Mouse (Mus musculus): ENCODE data around the gene Usp21. TPM values are rescaled to one million over a fixed set of nuclear protein-coding genes. Genes with fewer than 3 reads are reported as not detected.

The Usp21 gene
- 47.5 TPM for polyA plus RNA-seq (2015; fragmentation: Illumina TruSeq; extraction: RNeasy Lipid Tissue Mini Kit (QIAGEN cat#74804); ENCODE audit: low read depth, low replicate concordance)

GRCm38 (mm10) chr1:171287136-171288081, at the start of gene Usp21:
TSS of gene Usp21 (minus strand) at chr1:171287991.

GRCm38 (mm10) chr1:171328839-171329432, 41.1 kb upstream of the Usp21 start, which contains the start of gene Dedd:
TSS of gene Dedd (plus strand) at chr1:171329145.

GRCm38 (mm10) chr1:171294298-171295062, 6.7 kb upstream of the Usp21 start, which contains the start of gene Ufc1:
TSS of gene Ufc1 (minus strand) at chr1:171295024.

DNA sequence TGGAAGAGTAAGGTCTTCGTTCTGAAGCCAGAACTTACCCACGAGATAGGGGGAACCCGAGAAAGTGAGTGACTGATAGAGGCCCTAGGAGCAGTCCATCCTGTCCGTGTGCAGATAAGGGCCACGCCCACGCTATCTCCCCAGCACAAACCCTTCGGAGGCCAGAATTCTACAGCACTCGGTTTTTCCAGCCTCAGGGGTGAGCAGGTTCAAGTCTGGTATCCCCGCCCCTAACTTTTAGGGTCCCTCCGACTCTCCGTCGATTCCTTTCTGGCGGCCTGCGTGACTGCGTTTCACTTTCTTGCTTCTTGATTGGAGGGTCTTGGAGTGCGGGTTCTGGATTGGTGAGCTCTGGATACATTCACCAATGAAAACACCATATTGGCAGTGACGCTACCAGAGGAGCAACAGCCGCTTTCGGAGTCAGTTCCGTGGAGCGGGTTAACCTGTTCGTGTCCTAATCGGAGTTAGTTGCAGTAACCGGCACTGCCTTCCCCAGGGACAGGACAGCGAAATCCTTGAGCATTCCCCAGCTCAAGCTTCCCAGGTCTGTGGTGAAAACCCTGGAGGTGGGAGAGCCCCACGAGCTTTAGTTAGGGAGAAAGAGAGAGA, 6.8 kb downstream of the Usp21 start, which contains the start of gene Ppox:
Gene Ppox (minus strand): TSS at position 271 of the 612 bp plus-strand sequence.

DNA sequence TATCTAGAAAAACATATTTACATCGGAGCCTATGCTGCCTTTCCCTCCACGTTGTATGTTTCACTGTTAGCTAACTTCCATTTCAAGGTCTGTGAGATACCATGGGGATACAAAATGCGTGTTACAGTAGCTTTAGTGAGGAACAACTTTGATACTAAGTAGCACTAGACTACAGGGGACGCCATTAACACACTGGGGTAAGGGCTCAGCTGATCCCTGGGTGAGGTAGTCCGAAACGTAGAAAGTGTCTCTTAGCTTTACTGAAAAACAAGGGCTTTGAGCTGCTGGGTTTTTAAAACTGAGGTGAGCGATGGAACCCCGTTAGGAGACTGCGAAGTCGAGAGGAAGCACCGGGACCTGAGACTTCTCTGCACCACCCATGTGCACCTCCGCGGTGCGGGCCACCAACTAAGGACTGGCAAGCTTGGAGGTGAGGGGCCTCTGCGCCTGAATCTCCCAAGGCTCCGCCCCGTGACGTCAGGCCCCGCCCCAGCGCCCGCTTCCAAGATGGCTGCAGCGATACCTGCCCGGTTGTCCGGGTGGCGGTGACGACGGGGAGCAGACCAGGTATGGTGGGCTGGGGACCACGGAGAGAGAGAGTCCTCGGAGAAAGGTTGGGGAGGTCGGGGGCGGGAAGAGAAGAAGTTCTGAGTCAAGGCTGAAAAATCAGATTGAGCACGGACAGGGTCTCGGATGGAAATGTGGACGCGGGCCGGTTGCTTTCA, 17.8 kb downstream of the Usp21 start, which contains the start of gene B4galt3:
Gene B4galt3 (plus strand): TSS at position 481 of the 725 bp plus-strand sequence.

GRCm38 (mm10) chr1:171250680-171251593, 36.9 kb downstream of the Usp21 start, which contains the start of gene Ndufs2:
TSS of gene Ndufs2 (minus strand) at chr1:171251388.

GRCm38 (mm10) chr1:171249913-171250600, 37.7 kb downstream of the Usp21 start, which contains the start of gene Adamts4:
TSS of gene Adamts4 (plus strand) at chr1:171250421.

DNA sequence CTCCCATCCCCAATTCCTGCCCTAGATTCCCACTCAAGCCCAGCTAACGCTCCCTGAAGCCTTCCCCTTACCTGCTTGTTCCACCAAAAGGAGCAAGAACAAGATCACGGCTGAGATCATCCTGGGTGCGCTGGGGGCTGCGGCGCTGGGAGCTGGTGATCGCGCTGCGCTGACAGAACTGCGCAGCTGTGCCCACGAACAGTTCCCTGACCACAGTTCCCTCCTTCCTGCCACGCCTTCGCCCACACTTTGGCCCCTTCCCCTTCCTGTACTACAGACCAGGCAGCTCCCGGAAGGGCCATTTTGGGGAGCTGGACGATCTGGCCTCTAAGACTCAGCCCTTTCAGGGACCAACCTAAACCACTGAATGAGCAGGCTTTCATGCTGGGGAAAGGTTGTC, 53.7 kb downstream of the Usp21 start, which contains the start of gene Fcer1g:
Gene Fcer1g (minus strand): TSS at position 240 of the 400 bp plus-strand sequence.

Other genes starting within 250 kb of the Usp21 start
- 32.3 TPM for gene Fcgr3, start 223.1 kb downstream of the Usp21 start, polyA plus RNA-seq (2015; fragmentation: Illumina TruSeq; extraction: RNeasy Lipid Tissue Mini Kit (QIAGEN cat#74804); ENCODE audit: low read depth, low replicate concordance)
- 5.5 TPM for gene Cfap126, start 174.1 kb downstream of the Usp21 start, polyA plus RNA-seq (2015; fragmentation: Illumina TruSeq; extraction: RNeasy Lipid Tissue Mini Kit (QIAGEN cat#74804); ENCODE audit: low read depth, low replicate concordance)
- 136 TPM for gene Sdhc, start 137.4 kb downstream of the Usp21 start, polyA plus RNA-seq (2015; fragmentation: Illumina TruSeq; extraction: RNeasy Lipid Tissue Mini Kit (QIAGEN cat#74804); ENCODE audit: low read depth, low replicate concordance)
- gene Mpz, start 137.3 kb downstream of the Usp21 start, polyA plus RNA-seq (2015; fragmentation: Illumina TruSeq; extraction: RNeasy Lipid Tissue Mini Kit (QIAGEN cat#74804); ENCODE audit: low read depth, low replicate concordance) = not detected
- 282 TPM for gene Pcp4l1, start 91.7 kb downstream of the Usp21 start, polyA plus RNA-seq (2015; fragmentation: Illumina TruSeq; extraction: RNeasy Lipid Tissue Mini Kit (QIAGEN cat#74804); ENCODE audit: low read depth, low replicate concordance)
- 0.48 TPM for gene Nr1i3, start 74.0 kb downstream of the Usp21 start, polyA plus RNA-seq (2015; fragmentation: Illumina TruSeq; extraction: RNeasy Lipid Tissue Mini Kit (QIAGEN cat#74804); ENCODE audit: low read depth, low replicate concordance)
- gene Tomm40l, start 65.5 kb downstream of the Usp21 start, polyA plus RNA-seq (2015; fragmentation: Illumina TruSeq; extraction: RNeasy Lipid Tissue Mini Kit (QIAGEN cat#74804); ENCODE audit: low read depth, low replicate concordance) = 118 TPM
- gene Apoa2, start 62.9 kb downstream of the Usp21 start, polyA plus RNA-seq (2015; fragmentation: Illumina TruSeq; extraction: RNeasy Lipid Tissue Mini Kit (QIAGEN cat#74804); ENCODE audit: low read depth, low replicate concordance) = 6.9 TPM
- gene Fcer1g, start 53.6 kb downstream of the Usp21 start, polyA plus RNA-seq (2015; fragmentation: Illumina TruSeq; extraction: RNeasy Lipid Tissue Mini Kit (QIAGEN cat#74804); ENCODE audit: low read depth, low replicate concordance) = 35.4 TPM
- gene Adamts4, start 37.6 kb downstream of the Usp21 start, polyA plus RNA-seq (2015; fragmentation: Illumina TruSeq; extraction: RNeasy Lipid Tissue Mini Kit (QIAGEN cat#74804); ENCODE audit: low read depth, low replicate concordance) = 15.3 TPM
- 322 TPM for gene Ndufs2, start 36.6 kb downstream of the Usp21 start, polyA plus RNA-seq (2015; fragmentation: Illumina TruSeq; extraction: RNeasy Lipid Tissue Mini Kit (QIAGEN cat#74804); ENCODE audit: low read depth, low replicate concordance)
- 44.0 TPM for gene B4galt3, start 17.7 kb downstream of the Usp21 start, polyA plus RNA-seq (2015; fragmentation: Illumina TruSeq; extraction: RNeasy Lipid Tissue Mini Kit (QIAGEN cat#74804); ENCODE audit: low read depth, low replicate concordance)
- gene Ppox, start 6.8 kb downstream of the Usp21 start, polyA plus RNA-seq (2015; fragmentation: Illumina TruSeq; extraction: RNeasy Lipid Tissue Mini Kit (QIAGEN cat#74804); ENCODE audit: low read depth, low replicate concordance) = 35.3 TPM
- 187 TPM for gene Ufc1, start 7.0 kb upstream of the Usp21 start, polyA plus RNA-seq (2015; fragmentation: Illumina TruSeq; extraction: RNeasy Lipid Tissue Mini Kit (QIAGEN cat#74804); ENCODE audit: low read depth, low replicate concordance)
- gene Dedd, start 41.2 kb upstream of the Usp21 start, polyA plus RNA-seq (2015; fragmentation: Illumina TruSeq; extraction: RNeasy Lipid Tissue Mini Kit (QIAGEN cat#74804); ENCODE audit: low read depth, low replicate concordance) = 42.7 TPM
- gene Nit1, start 57.7 kb upstream of the Usp21 start, polyA plus RNA-seq (2015; fragmentation: Illumina TruSeq; extraction: RNeasy Lipid Tissue Mini Kit (QIAGEN cat#74804); ENCODE audit: low read depth, low replicate concordance) = 59.9 TPM
- gene Pfdn2, start 57.7 kb upstream of the Usp21 start, polyA plus RNA-seq (2015; fragmentation: Illumina TruSeq; extraction: RNeasy Lipid Tissue Mini Kit (QIAGEN cat#74804); ENCODE audit: low read depth, low replicate concordance) = 221 TPM
- 5.8 TPM for gene Klhdc9, start 72.8 kb upstream of the Usp21 start, polyA plus RNA-seq (2015; fragmentation: Illumina TruSeq; extraction: RNeasy Lipid Tissue Mini Kit (QIAGEN cat#74804); ENCODE audit: low read depth, low replicate concordance)
- 4.8 TPM for gene Nectin4, start 82.1 kb upstream of the Usp21 start, polyA plus RNA-seq (2015; fragmentation: Illumina TruSeq; extraction: RNeasy Lipid Tissue Mini Kit (QIAGEN cat#74804); ENCODE audit: low read depth, low replicate concordance)
- 2.2 TPM for gene Arhgap30, start 101.0 kb upstream of the Usp21 start, polyA plus RNA-seq (2015; fragmentation: Illumina TruSeq; extraction: RNeasy Lipid Tissue Mini Kit (QIAGEN cat#74804); ENCODE audit: low read depth, low replicate concordance)
- 125 TPM for gene Usf1, start 123.3 kb upstream of the Usp21 start, polyA plus RNA-seq (2015; fragmentation: Illumina TruSeq; extraction: RNeasy Lipid Tissue Mini Kit (QIAGEN cat#74804); ENCODE audit: low read depth, low replicate concordance)
- not detected for gene Tstd1, start 130.9 kb upstream of the Usp21 start, polyA plus RNA-seq (2015; fragmentation: Illumina TruSeq; extraction: RNeasy Lipid Tissue Mini Kit (QIAGEN cat#74804); ENCODE audit: low read depth, low replicate concordance)
- 10.4 TPM for gene F11r, start 149.5 kb upstream of the Usp21 start, polyA plus RNA-seq (2015; fragmentation: Illumina TruSeq; extraction: RNeasy Lipid Tissue Mini Kit (QIAGEN cat#74804); ENCODE audit: low read depth, low replicate concordance)
- gene Alyref2, start 215.5 kb upstream of the Usp21 start, polyA plus RNA-seq (2015; fragmentation: Illumina TruSeq; extraction: RNeasy Lipid Tissue Mini Kit (QIAGEN cat#74804); ENCODE audit: low read depth, low replicate concordance) = 6.3 TPM
- not detected for gene Itln1, start 247.3 kb upstream of the Usp21 start, polyA plus RNA-seq (2015; fragmentation: Illumina TruSeq; extraction: RNeasy Lipid Tissue Mini Kit (QIAGEN cat#74804); ENCODE audit: low read depth, low replicate concordance)

Measured in brain, adult 10 weeks (tissue).